Mouse (Mus musculus): Measurements from ENCODE around the gene Camsap3. TPM values are rescaled to one million over a fixed set of nuclear protein-coding genes. Genes with fewer than 3 reads are reported as not detected.

Camsap3 gene
- polyA plus RNA-seq, 1 experiment, result 0.05 TPM

DNA sequence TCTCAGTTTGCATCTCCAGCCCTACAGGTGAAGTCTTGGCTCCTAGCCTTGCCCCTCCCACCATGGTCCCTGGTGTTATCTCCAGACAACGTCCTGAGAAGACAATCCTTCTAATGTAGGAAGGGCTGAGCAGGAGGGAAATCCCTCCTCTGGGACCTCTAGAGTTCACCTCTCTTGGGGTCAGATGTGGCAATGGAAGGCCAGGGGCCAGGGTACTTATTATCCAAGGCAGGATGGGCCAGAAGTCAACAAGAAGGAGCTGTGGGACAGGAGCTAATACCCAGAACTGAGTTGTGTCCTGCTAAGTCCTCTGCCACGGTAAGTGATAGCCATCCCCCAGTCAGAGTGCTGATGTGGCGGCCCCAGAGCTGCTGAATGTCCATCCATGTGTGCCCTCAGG lies 68.4 kb downstream of the Camsap3 start, which contains the start of gene Retn:
TSS of gene Retn (plus strand) at position 245 of the 400 bp plus-strand sequence.
- H3K27me3 ChIP-seq (ENCODE audit: control insufficient read depth, insufficient read depth, insufficient read length), result peaks cover 12% of the 10 kb centered on the region
- no peak within 1 kb of the TSS for H3K4me3 ChIP-seq
- no peak within 1 kb of the TSS for H3ac ChIP-seq (ENCODE audit: control insufficient read depth, insufficient read length)
- H3K4me2 ChIP-seq (ENCODE audit: low read depth), result no peak within 1 kb of the TSS
- no peaks in the 10 kb centered on the region for H3K36me3 ChIP-seq (ENCODE audit: control insufficient read depth, insufficient read depth)
- TF ChIP-seq TCF12 (IDR thresholded peaks at IDR 0.05; ENCODE audit: insufficient read depth, poor library complexity, severe bottlenecking) (no peak), E2F4 (IDR thresholded peaks at IDR 0.05; ENCODE audit: insufficient read depth) (no peak), POLR2A (IDR thresholded peaks at IDR 0.05; ENCODE audit: insufficient read length, low read depth) (no peak)
- H3K79me2 ChIP-seq (ENCODE audit: control insufficient read depth, insufficient read depth), result no peaks in the 10 kb centered on the region

DNA sequence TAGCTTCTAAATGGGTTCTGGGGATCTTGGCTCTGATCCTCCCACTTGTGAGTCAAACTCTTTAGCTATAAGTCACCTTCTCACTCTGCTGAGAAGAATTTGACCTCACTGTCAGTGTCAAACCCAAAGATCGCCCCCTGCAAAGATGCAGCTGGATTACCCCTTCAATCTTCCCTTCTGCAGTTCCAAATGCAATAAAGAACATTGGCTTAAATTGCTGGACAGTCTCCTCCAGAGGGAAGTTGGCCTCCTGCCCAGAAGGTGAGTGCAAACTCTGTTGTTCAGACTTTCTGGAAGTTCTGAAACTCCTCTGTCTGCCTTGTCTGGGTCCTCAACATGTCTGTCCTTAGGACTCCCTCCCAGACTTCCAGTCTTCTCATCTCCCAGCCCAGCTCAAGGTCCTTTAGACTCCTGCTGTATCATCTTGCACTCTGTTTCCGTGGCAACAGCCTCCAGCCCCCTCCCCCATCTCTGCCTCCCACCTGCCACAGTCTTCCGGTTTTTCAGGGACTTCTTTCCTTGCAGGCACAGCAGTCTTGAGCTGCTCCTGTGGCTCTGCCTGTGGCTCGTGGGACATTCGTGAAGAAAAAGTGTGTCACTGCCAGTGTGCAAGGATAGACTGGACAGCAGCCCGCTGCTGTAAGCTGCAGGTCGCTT lies 69.8 kb downstream of the Camsap3 start:
- TF ChIP-seq MYOD1 (IDR thresholded peaks at IDR 0.05; ENCODE audit: control insufficient read depth in 1 of 3, insufficient read length in 2 of 3, low read depth in 2 of 3), result no peak
- no peak for TF ChIP-seq CEBPB (IDR thresholded peaks at IDR 0.05; ENCODE audit: insufficient read depth, poor library complexity, severe bottlenecking)
- no peak for TF ChIP-seq POLR2AphosphoS2 (IDR thresholded peaks at IDR 0.05; ENCODE audit: insufficient read length, low read depth)
- TF ChIP-seq TCF12 (IDR thresholded peaks at IDR 0.05; ENCODE audit: insufficient read depth, poor library complexity, severe bottlenecking), result no peak
- no peak for TF ChIP-seq MYOG (IDR thresholded peaks at IDR 0.05; ENCODE audit: control insufficient read depth in 1 of 3, insufficient read depth in 1 of 3, insufficient read length in 2 of 3, low read depth in 2 of 3)
- TF ChIP-seq REST (IDR thresholded peaks at IDR 0.05; ENCODE audit: insufficient read depth, insufficient read length), result no peak
- no peak for TF ChIP-seq POLR2A (IDR thresholded peaks at IDR 0.05; ENCODE audit: insufficient read length, low read depth)
- no peak for TF ChIP-seq SRF (IDR thresholded peaks at IDR 0.05; ENCODE audit: control insufficient read depth, insufficient read length, low read depth)
- TF ChIP-seq USF1 (IDR thresholded peaks at IDR 0.05; ENCODE audit: low read depth), result no peak
- no peak for TF ChIP-seq E2F4 (IDR thresholded peaks at IDR 0.05; ENCODE audit: insufficient read depth)
- no peak for TF ChIP-seq MAX (IDR thresholded peaks at IDR 0.05; ENCODE audit: low read depth)
- TF ChIP-seq TCF3 (IDR thresholded peaks at IDR 0.05; ENCODE audit: insufficient read length, low read depth), result no peak
- Histone ChIP-seq H3K4me3 (no peak overlapping the region), H3K4me2 (ENCODE audit: low read depth) (no peak overlapping the region), H3ac (ENCODE audit: control insufficient read depth, insufficient read length) (no peak overlapping the region), H3K36me3 (ENCODE audit: control insufficient read depth, insufficient read depth) (no peaks in the 10 kb centered on the region), H3K79me2 (ENCODE audit: control insufficient read depth, insufficient read depth) (no peaks in the 10 kb centered on the region), H3K27me3 (ENCODE audit: control insufficient read depth, insufficient read depth, insufficient read length) (peaks cover 12% of the 10 kb centered on the region)

Other genes with a start within 250 kb of the Camsap3 start
- gene A430078G23Rik, start 233.9 kb upstream of the Camsap3 start, polyA plus RNA-seq (2012; fragmentation: generic; extraction: Trizol), result not detected
- 10.7 TPM for gene Arhgef18, start 194.3 kb upstream of the Camsap3 start, polyA plus RNA-seq (2012; fragmentation: generic; extraction: Trizol)
- gene Pex11g, start 119.6 kb upstream of the Camsap3 start, polyA plus RNA-seq (2012; fragmentation: generic; extraction: Trizol), result 5.5 TPM
- not detected for gene Tex45, start 116.4 kb upstream of the Camsap3 start, polyA plus RNA-seq (2012; fragmentation: generic; extraction: Trizol)
- gene Zfp358, start 94.2 kb upstream of the Camsap3 start, polyA plus RNA-seq (2012; fragmentation: generic; extraction: Trizol), result 29.2 TPM
- gene Mcoln1, start 86.8 kb upstream of the Camsap3 start, polyA plus RNA-seq (2012; fragmentation: generic; extraction: Trizol), result 44.1 TPM
- gene Pnpla6, start 71.9 kb upstream of the Camsap3 start, polyA plus RNA-seq (2012; fragmentation: generic; extraction: Trizol), result 14.8 TPM
- gene C330021F23Rik, start 19.3 kb upstream of the Camsap3 start, polyA plus RNA-seq (2012; fragmentation: generic; extraction: Trizol), result 0.05 TPM
- gene Xab2, start 34.0 kb downstream of the Camsap3 start, polyA plus RNA-seq (2012; fragmentation: generic; extraction: Trizol), result 44.6 TPM
- gene Pet100, start 34.3 kb downstream of the Camsap3 start, polyA plus RNA-seq (2012; fragmentation: generic; extraction: Trizol), result 51.7 TPM
- gene Pcp2, start 38.3 kb downstream of the Camsap3 start, polyA plus RNA-seq (2012; fragmentation: generic; extraction: Trizol), result 0.62 TPM
- gene Stxbp2, start 43.7 kb downstream of the Camsap3 start, polyA plus RNA-seq (2012; fragmentation: generic; extraction: Trizol), result 7.7 TPM
- gene Retn, start 68.5 kb downstream of the Camsap3 start, polyA plus RNA-seq (2012; fragmentation: generic; extraction: Trizol), result not detected
- not detected for gene Mcemp1, start 78.5 kb downstream of the Camsap3 start, polyA plus RNA-seq (2012; fragmentation: generic; extraction: Trizol)
- gene Fcor, start 85.1 kb downstream of the Camsap3 start, polyA plus RNA-seq (2012; fragmentation: generic; extraction: Trizol), result 0.32 TPM
- gene Trappc5, start 89.0 kb downstream of the Camsap3 start, polyA plus RNA-seq (2012; fragmentation: generic; extraction: Trizol), result 35.8 TPM
- gene Fcer2a, start 106.9 kb downstream of the Camsap3 start, polyA plus RNA-seq (2012; fragmentation: generic; extraction: Trizol), result 0.02 TPM
- not detected for gene Clec4g, start 133.4 kb downstream of the Camsap3 start, polyA plus RNA-seq (2012; fragmentation: generic; extraction: Trizol)
- gene Cd209a, start 161.7 kb downstream of the Camsap3 start, polyA plus RNA-seq (2012; fragmentation: generic; extraction: Trizol), result not detected

Data from myocyte (in vitro differentiated cells).